8 mouse cellular contexts compared by ENCODE assay signal in genomic region chr2:126674441-126675168, GRCm38 (mm10). TPM values are rescaled to one million over a fixed set of nuclear protein-coding genes. Genes with fewer than 3 reads are reported as not detected.
DNase-seq lines count a peak whose midpoint lies in the region; ATAC-seq and TF ChIP-seq lines count a peak whose summit lies in the region.

No protein-coding gene starts in this region.

- H3K79me2 ChIP-seq in myocyte (ENCODE audit: control insufficient read depth, insufficient read depth): peaks cover 81% of the 10 kb centered on the region

- under 1% methylated on average over 74 of the region's 77 CpGs for WGBS in liver, embryonic 13.5 days (ENCODE audit: insufficient replicate concordance)
- WGBS in stomach, embryonic 15.5 days: under 1% methylated on average over 64 of the region's 77 CpGs

- peak overlapping the region; percentile 95 for H3K27ac ChIP-seq in liver, embryonic 13.5 days
- H3K27ac ChIP-seq in stomach, embryonic 15.5 days: peak overlapping the region; percentile 100

- TF ChIP-seq POLR2A in myocyte (IDR thresholded peaks at IDR 0.05; ENCODE audit: insufficient read length, low read depth): peak; percentile 34

- H3K4me2 ChIP-seq in liver, embryonic 13.5 days: peak overlapping the region; percentile 87
- H3K4me2 ChIP-seq in myocyte (ENCODE audit: low read depth): peak overlapping the region; percentile 81
- peak overlapping the region; percentile 61 for H3K4me2 ChIP-seq in stomach, embryonic 15.5 days

- no peaks in the 10 kb centered on the region; the same call in 1 of the 2 replicates for H3K36me3 ChIP-seq in liver, embryonic 13.5 days
- H3K36me3 ChIP-seq in myocyte (ENCODE audit: control insufficient read depth, insufficient read depth): no peaks in the 10 kb centered on the region
- no peaks in the 10 kb centered on the region for H3K36me3 ChIP-seq in stomach, embryonic 15.5 days

- peak overlapping the region; percentile 90 for H3ac ChIP-seq in myocyte (ENCODE audit: control insufficient read depth, insufficient read length)

- ATAC-seq in liver, embryonic 13.5 days (ENCODE audit: low read depth): peak; percentile 66
- ATAC-seq in stomach, embryonic 15.5 days (ENCODE audit: insufficient read depth, low FRiP score, low read depth): peak; percentile 56

- DNase-seq in urinary bladder, adult 18-20 months (ENCODE audit: low spot score in 2 of 2): peak; percentile 17 to 69
- no peak for DNase-seq in urinary bladder, postnatal 10 days (ENCODE audit: low spot score)
- peak; percentile 35 for DNase-seq in embryo, embryonic 11.5 days (ENCODE audit: low read depth, low spot score)
- DNase-seq in gastrocnemius, postnatal 36 days: peak; percentile 7 to 63
- peak; percentile 53 for DNase-seq in kidney, adult 9 months
- peak; percentile 49 for DNase-seq in liver, embryonic 13.5 days

- peak overlapping the region; percentile 98 for H3K4me3 ChIP-seq in liver, embryonic 13.5 days (replicated peaks)
- H3K4me3 ChIP-seq in myocyte: peak overlapping the region; percentile 68
- peak overlapping the region; percentile 93 for H3K4me3 ChIP-seq in stomach, embryonic 15.5 days (replicated peaks)

- no peaks in the 10 kb centered on the region for H3K27me3 ChIP-seq in liver, embryonic 13.5 days
- no peaks in the 10 kb centered on the region for H3K27me3 ChIP-seq in myocyte (ENCODE audit: control insufficient read depth, insufficient read depth, insufficient read length)
- H3K27me3 ChIP-seq in stomach, embryonic 15.5 days (replicated peaks): no peaks in the 10 kb centered on the region

- intact Hi-C loops in gastrocnemius, postnatal 36 days (cut with DNase I): no loop called here

- H3K9ac ChIP-seq in liver, embryonic 13.5 days: peak overlapping the region; percentile 98
- H3K9ac ChIP-seq in stomach, embryonic 15.5 days: peak overlapping the region; percentile 95

- H3K9me3 ChIP-seq in liver, embryonic 13.5 days (replicated peaks): no peaks in the 10 kb centered on the region
- no peaks in the 10 kb centered on the region for H3K9me3 ChIP-seq in stomach, embryonic 15.5 days

- H3K4me1 ChIP-seq in liver, embryonic 13.5 days (replicated peaks): peaks cover 40% of the 10 kb centered on the region
- H3K4me1 ChIP-seq in stomach, embryonic 15.5 days: peaks cover 9% of the 10 kb centered on the region; the same call in 1 of the 2 replicates

TF ChIP-seq in myocyte, 11 proteins besides CTCF, POLR2A, EP300 and RAD21:
- TF ChIP-seq TCF3 (IDR thresholded peaks at IDR 0.05; ENCODE audit: insufficient read length, low read depth): no peak
- TF ChIP-seq MAX (IDR thresholded peaks at IDR 0.05; ENCODE audit: low read depth): no peak

RNA-seq across cellular contexts. Expression of gene Gabpb1, which starts 1.5 kb away (rescaled TPM):
- 1 to 10 TPM; 5.8 to 6.4 TPM for total RNA-seq in gastrocnemius, postnatal 36 days (2021)
- polyA plus RNA-seq in liver, embryonic 13.5 days (2015; fragmentation: Nextera tagmentation; extraction: Ambion mirVana): 28.5 and 33.0 TPM in 2 replicates
- 12.3 TPM for polyA plus RNA-seq in myocyte (2012; fragmentation: generic; extraction: Trizol)
- polyA plus RNA-seq in stomach, embryonic 15.5 days (2015; fragmentation: Nextera tagmentation; extraction: Ambion mirVana): 39.9 and 41.1 TPM in 2 replicates

RNA-seq across cellular contexts. Expression of gene Usp8, which starts 32.5 kb away (rescaled TPM):
- total RNA-seq in gastrocnemius, postnatal 36 days (2021): 10 to 100 TPM; 13.9 to 15.6 TPM
- polyA plus RNA-seq in liver, embryonic 13.5 days (2015; fragmentation: Nextera tagmentation; extraction: Ambion mirVana): 18.0 and 25.6 TPM in 2 replicates
- polyA plus RNA-seq in myocyte (2012; fragmentation: generic; extraction: Trizol): 18.6 TPM
- polyA plus RNA-seq in stomach, embryonic 15.5 days (2015; fragmentation: Nextera tagmentation; extraction: Ambion mirVana): 37.7 and 37.9 TPM in 2 replicates

RNA-seq across cellular contexts. Expression of gene Hdc, which starts 55.5 kb away (rescaled TPM):
- 1 to 10 TPM in 1 of 2 experiments, under 1 TPM in 1; 0.44 to 1.4 TPM for total RNA-seq in gastrocnemius, postnatal 36 days (2021)
- 7.4 and 8.0 TPM in 2 replicates for polyA plus RNA-seq in liver, embryonic 13.5 days (2015; fragmentation: Nextera tagmentation; extraction: Ambion mirVana)
- 0.36 TPM for polyA plus RNA-seq in myocyte (2012; fragmentation: generic; extraction: Trizol)
- 16.1 and 16.2 TPM in 2 replicates for polyA plus RNA-seq in stomach, embryonic 15.5 days (2015; fragmentation: Nextera tagmentation; extraction: Ambion mirVana)
